Mouse (Mus musculus) heart, embryonic 15.5 days (tissue): ENCODE results near the gene Zfp874b. TPM values are rescaled to one million over a fixed set of nuclear protein-coding genes. Genes with fewer than 3 reads are reported as not detected.
A peak's percentile ranks its signal among the peaks of the same experiment; 100 is the strongest.
"Not testable (repeated sequence)": the region's sequence is repeated elsewhere in the genome, so short reads cannot be mapped to it uniquely, and the experiment has no call there.

ENCODE experiments used
- ATAC-seq: fragments of 200-750 bp; cut with Nextera tagmentation; replicated peaks from 2 replicates; pipeline ENCODE4 v1.8.0; 2017; ENCODE audit warnings: low read depth, moderate TSS enrichment; ENCODE audit not compliant: insufficient number of reproducible peaks, insufficient read depth, low FRiP score
- H3K27ac ChIP-seq: fragments of 300-500 bp; sonication (generic); 2 replicates; pipeline ENCODE4 v1.5.1; 2015; ENCODE audit warnings: mild to moderate bottlenecking, inconsistent platforms
- H3K27me3 ChIP-seq: fragments of 300-500 bp; sonication (generic); 2 replicates; pipeline ENCODE4 v1.6.1; 2015; ENCODE audit warnings: inconsistent platforms
- H3K36me3 ChIP-seq: fragments of 300-500 bp; sonication (generic); 2 replicates; pipeline ENCODE4 v1.6.1; 2015; ENCODE audit warnings: mild to moderate bottlenecking, inconsistent platforms
- H3K4me1 ChIP-seq: fragments of 300-500 bp; sonication (generic); replicated peaks from 2 replicates; pipeline ENCODE4 v1.6.1; 2015; ENCODE audit warnings: inconsistent platforms
- H3K4me2 ChIP-seq: fragments of 300-500 bp; sonication (generic); 2 replicates; pipeline ENCODE4 v1.6.1; 2015; ENCODE audit warnings: inconsistent platforms, mild to moderate bottlenecking, moderate library complexity
- H3K4me3 ChIP-seq: fragments of 300-500 bp; sonication (generic); 2 replicates; pipeline ENCODE4 v1.5.1; 2015; ENCODE audit warnings: mild to moderate bottlenecking, inconsistent platforms
- H3K9ac ChIP-seq: fragments of 300-500 bp; sonication (generic); 2 replicates; pipeline ENCODE4 v1.6.1; 2015; ENCODE audit warnings: mild to moderate bottlenecking, inconsistent platforms
- H3K9me3 ChIP-seq: fragments of 300-500 bp; sonication (generic); replicated peaks from 2 replicates; pipeline ENCODE4 v1.6.1; 2016; ENCODE audit warnings: inconsistent platforms
- WGBS: fragments of 180-500 bp; shearing (Covaris S2); methylation state at CpG from one replicate; pipeline ENCODE4 v1.1.7; 2015; ENCODE audit warnings: mixed read lengths; 5-methylcytosine and 5-hydroxymethylcytosine counted together
- polyA plus RNA-seq: library from polyadenylated mRNA; unstranded; fragments of >200 nt; fragmentation: Nextera tagmentation; extraction: Ambion mirVana; gene quantifications from 2 replicates; pipeline ENCODE4 v1.2.1, GENCODE M21; 2015

The Zfp874b gene
- polyA plus RNA-seq, 1 experiment from 2014 or later = 1.8 TPM

- peaks cover 10% of the 10 kb centered on the region; the same call in 1 of the 2 replicates for H3K36me3 ChIP-seq
- peak overlapping the region; percentile 75 for H3K4me3 ChIP-seq
- no peak for ATAC-seq
- no peaks in the 10 kb centered on the region for H3K9me3 ChIP-seq
- H3K4me2 ChIP-seq = peak overlapping the region; percentile 81
- H3K27ac ChIP-seq = peak overlapping the region; percentile 71
- H3K4me1 ChIP-seq = peaks cover 3% of the 10 kb centered on the region
- 10% methylated on average over 3 of the region's 3 CpGs for WGBS
- peak overlapping the region; percentile 68 for H3K9ac ChIP-seq
- H3K27me3 ChIP-seq = no peaks in the 10 kb centered on the region
Observed at GRCm38 (mm10) chr13:67452021-67452309, 32.1 kb downstream of the Zfp874b start.

DNA sequence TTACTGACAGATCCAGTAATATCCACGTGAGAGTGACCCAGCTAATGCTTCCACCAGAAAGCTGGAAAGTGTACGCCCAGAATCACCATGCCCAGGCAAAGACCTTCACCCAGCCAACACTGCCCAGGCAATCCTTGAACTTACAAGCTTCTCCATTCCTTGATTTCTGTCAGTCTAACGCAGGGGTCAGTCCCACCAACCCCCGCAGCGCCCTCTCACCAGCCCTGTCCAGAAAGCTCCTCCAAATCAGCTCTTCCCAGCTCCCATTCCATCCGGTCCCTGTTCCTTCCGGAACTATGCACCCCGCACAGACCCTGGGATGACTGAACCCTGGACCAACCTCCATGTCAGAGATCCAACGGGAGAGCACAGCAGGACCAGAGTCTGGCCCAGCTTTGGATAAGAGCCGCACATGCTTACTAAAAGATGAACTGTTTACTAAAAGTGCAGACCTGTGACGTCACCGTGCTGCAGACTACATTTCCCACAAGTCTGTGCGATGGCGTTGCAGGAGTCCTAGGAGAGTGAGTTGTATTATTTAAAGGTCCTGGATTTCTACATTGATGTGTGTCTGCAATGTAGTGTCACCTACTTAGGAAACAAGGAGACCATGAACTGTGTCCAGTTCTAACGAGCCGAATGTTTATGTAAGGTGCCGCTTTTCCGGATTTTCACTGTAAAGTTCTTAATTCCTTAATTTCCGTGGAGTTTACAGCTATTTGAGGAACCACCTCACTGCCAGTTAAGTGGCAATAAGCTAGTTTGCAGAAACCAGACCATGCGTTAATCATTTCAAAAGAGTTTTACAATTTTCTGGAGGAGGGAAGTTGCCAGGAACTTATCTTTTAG lies 32.7 kb downstream of the Zfp874b start, which contains the start of gene Zfp874a:
Zfp874a (minus strand) TSS at position 453 of the 849 bp plus-strand sequence.
- H3K27ac ChIP-seq = peak within 1 kb of the TSS; percentile 71
- H3K4me2 ChIP-seq = peak within 1 kb of the TSS; percentile 81

GRCm38 (mm10) chr13:67437095-67437494 lies 47.0 kb downstream of the Zfp874b start:
- not testable (repeated sequence) for H3K9me3 ChIP-seq, H3K27ac ChIP-seq, ATAC-seq, H3K27me3 ChIP-seq, H3K4me1 ChIP-seq, H3K9ac ChIP-seq, H3K4me2 ChIP-seq, H3K4me3 ChIP-seq
- peaks cover 12% of the 10 kb centered on the region; the same call in 1 of the 2 replicates for H3K36me3 ChIP-seq
- 88% methylated on average over 1 of the region's 3 CpGs for WGBS

More for the DNA sequence above, 32.7 kb downstream of the Zfp874b start, which contains the start of gene Zfp874a:
- Histone ChIP-seq H3K4me3 (peak within 1 kb of the TSS; percentile 75), H3K9me3 (no peaks in the 10 kb centered on the region), H3K27me3 (no peaks in the 10 kb centered on the region), H3K4me1 (peaks cover 3% of the 10 kb centered on the region), H3K36me3 (peaks cover 16% of the 10 kb centered on the region; the same call in 1 of the 2 replicates), H3K9ac (peak within 1 kb of the TSS; percentile 68)
- peak; percentile 94 for ATAC-seq
- WGBS = under 1% methylated on average over 20 of the region's 20 CpGs

DNA sequence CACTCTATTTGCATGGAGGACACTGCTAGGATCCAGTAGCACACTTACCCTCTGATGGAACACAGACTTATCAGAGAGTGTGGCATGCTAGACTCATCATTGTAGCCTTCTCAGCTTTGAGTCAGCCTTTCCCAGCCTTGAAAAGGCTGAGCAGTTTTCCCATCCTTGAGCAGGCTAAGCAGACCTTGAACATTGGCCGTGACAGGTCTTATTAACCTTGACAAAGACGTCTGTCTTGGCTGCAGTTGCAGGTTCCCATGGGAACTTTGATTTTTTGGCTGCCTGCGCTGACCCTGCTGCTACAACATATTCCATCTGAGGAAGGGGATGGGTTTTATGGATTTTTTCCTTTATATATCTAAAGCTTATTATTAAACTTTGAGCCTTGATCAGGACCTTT lies 55.9 kb downstream of the Zfp874b start:
- no peak overlapping the region for H3K27ac ChIP-seq
- WGBS = 78% methylated on average over 3 of the region's 3 CpGs
- no peak for ATAC-seq

GRCm38 (mm10) chr13:67425699-67426098 lies 58.4 kb downstream of the Zfp874b start:
- H3K27me3 ChIP-seq, H3K4me3 ChIP-seq, H3K4me2 ChIP-seq: not testable (repeated sequence)

More for the DNA sequence above, 55.9 kb downstream of the Zfp874b start:
- H3K27me3 ChIP-seq = no peaks in the 10 kb centered on the region
- no peak overlapping the region for H3K4me3 ChIP-seq
- H3K9me3 ChIP-seq = no peaks in the 10 kb centered on the region
- H3K4me1 ChIP-seq = no peaks in the 10 kb centered on the region
- no peaks in the 10 kb centered on the region for H3K36me3 ChIP-seq
- H3K9ac ChIP-seq = no peak overlapping the region
- no peak overlapping the region for H3K4me2 ChIP-seq

GRCm38 (mm10) chr13:67422532-67422931 lies 61.5 kb downstream of the Zfp874b start:
- not testable (repeated sequence) for H3K9me3 ChIP-seq, H3K4me1 ChIP-seq, H3K4me2 ChIP-seq, H3K27me3 ChIP-seq, H3K4me3 ChIP-seq, H3K27ac ChIP-seq, H3K9ac ChIP-seq, H3K36me3 ChIP-seq, ATAC-seq
- WGBS = 70% methylated on average over 2 of the region's 2 CpGs

More at GRCm38 (mm10) chr13:67425699-67426098, 58.4 kb downstream of the Zfp874b start:
- not testable (repeated sequence) for H3K9ac ChIP-seq, H3K9me3 ChIP-seq, H3K4me1 ChIP-seq, ATAC-seq, H3K27ac ChIP-seq, H3K36me3 ChIP-seq

Other genes starting within 250 kb of the Zfp874b start
- gene Zfp458, start 205.8 kb downstream of the Zfp874b start, polyA plus RNA-seq = 1.1 and 1.3 TPM in 2 replicates
- gene Zfp457, start 177.8 kb downstream of the Zfp874b start, polyA plus RNA-seq = 0.83 and 1.0 TPM in 2 replicates
- gene Zfp595, start 151.7 kb downstream of the Zfp874b start, polyA plus RNA-seq = 1.4 and 1.5 TPM in 2 replicates
- not detected in 2 replicates for gene Gm28044, start 123.7 kb downstream of the Zfp874b start, polyA plus RNA-seq
- 0.67 and 0.72 TPM in 2 replicates for gene Zfp953, start 123.7 kb downstream of the Zfp874b start, polyA plus RNA-seq
- gene Gm28041, start 108.5 kb downstream of the Zfp874b start, polyA plus RNA-seq = 0.35 and 1.1 TPM in 2 replicates
- 0.94 and 1.2 TPM in 2 replicates for gene Zfp456, start 108.4 kb downstream of the Zfp874b start, polyA plus RNA-seq
- gene Zfp429, start 84.4 kb downstream of the Zfp874b start, polyA plus RNA-seq = 2.6 and 4.6 TPM in 2 replicates
- 0.30 and 0.62 TPM in 2 replicates for gene Zfp459, start 62.8 kb downstream of the Zfp874b start, polyA plus RNA-seq
- 5.8 and 5.9 TPM in 2 replicates for gene Zfp874a, start 32.6 kb downstream of the Zfp874b start, polyA plus RNA-seq
- 7.8 and 8.0 TPM in 2 replicates for gene Zfp58, start 16.3 kb upstream of the Zfp874b start, polyA plus RNA-seq
- not detected in 2 replicates for gene Gm26965, start 41.9 kb upstream of the Zfp874b start, polyA plus RNA-seq
- 17.7 and 18.2 TPM in 2 replicates for gene Zfp87, start 41.9 kb upstream of the Zfp874b start, polyA plus RNA-seq
- 5.2 and 6.8 TPM in 2 replicates for gene Zfp748, start 69.6 kb upstream of the Zfp874b start, polyA plus RNA-seq
- 2.1 and 2.6 TPM in 2 replicates for gene Zfp729b, start 125.4 kb upstream of the Zfp874b start, polyA plus RNA-seq
- gene Gm49345, start 153.5 kb upstream of the Zfp874b start, polyA plus RNA-seq = 0.24 and 0.57 TPM in 2 replicates
- 1.4 TPM in 2 replicates for gene Zfp729a, start 153.5 kb upstream of the Zfp874b start, polyA plus RNA-seq
- 6.4 and 7.9 TPM in 2 replicates for gene Zfp738, start 202.8 kb upstream of the Zfp874b start, polyA plus RNA-seq
- gene Zfp65, start 244.9 kb upstream of the Zfp874b start, polyA plus RNA-seq = 3.6 and 3.7 TPM in 2 replicates